Mouse (Mus musculus) limb, embryonic 12.5 days (tissue): ENCODE data around the gene D630003M21Rik. TPM values are rescaled to one million over a fixed set of nuclear protein-coding genes. Genes with fewer than 3 reads are reported as not detected.
A peak's percentile ranks its signal among the peaks of the same experiment; 100 is the strongest.

Experiments used
- ATAC-seq: fragments of 200-750 bp; cut with Nextera tagmentation; 2 replicates; pipeline ENCODE4 v1.8.0; 2017; ENCODE audit warnings: low read depth, moderate TSS enrichment; ENCODE audit not compliant: insufficient number of reproducible peaks, insufficient read depth, low FRiP score, low TSS enrichment
- H3K27ac ChIP-seq: fragments of 300-500 bp; sonication (generic); 2 replicates; pipeline ENCODE4 v1.5.1; 2016; ENCODE audit warnings: mild to moderate bottlenecking, moderate library complexity
- H3K27me3 ChIP-seq: fragments of 300-500 bp; sonication (generic); 2 replicates; pipeline ENCODE4 v1.6.1; 2016; ENCODE audit warnings: mild to moderate bottlenecking, moderate library complexity
- H3K36me3 ChIP-seq: fragments of 300-500 bp; sonication (generic); 2 replicates; pipeline ENCODE4 v1.6.1; 2016; ENCODE audit warnings: mild to moderate bottlenecking, moderate library complexity
- H3K4me1 ChIP-seq: fragments of 300-500 bp; sonication (generic); replicated peaks from 2 replicates; pipeline ENCODE4 v1.6.1; 2016
- H3K4me2 ChIP-seq: fragments of 300-500 bp; sonication (generic); 2 replicates; pipeline ENCODE4 v1.6.1; 2016; ENCODE audit warnings: mild to moderate bottlenecking, moderate library complexity
- H3K4me3 ChIP-seq: fragments of 300-500 bp; sonication (generic); replicated peaks from 2 replicates; pipeline ENCODE4 v1.5.1; 2016; ENCODE audit warnings: mild to moderate bottlenecking
- H3K9ac ChIP-seq: fragments of 300-500 bp; sonication (generic); replicated peaks from 2 replicates; pipeline ENCODE4 v1.6.1; 2016; ENCODE audit warnings: mild to moderate bottlenecking, moderate library complexity
- H3K9me3 ChIP-seq: fragments of 300-500 bp; sonication (generic); 2 replicates; pipeline ENCODE4 v1.6.1; 2016; ENCODE audit warnings: mild to moderate bottlenecking, moderate library complexity
- WGBS: fragments of 180-500 bp; shearing (Covaris S2); methylation state at CpG from one replicate; pipeline ENCODE4 v1.1.7; 2016; 5-methylcytosine and 5-hydroxymethylcytosine counted together
- microRNA-seq: library from miRNA; unstranded; fragments of <30 nt; microRNA quantifications from one replicate; pipeline ENCODE4, GENCODE M21; 2017
- polyA plus RNA-seq: library from polyadenylated mRNA; unstranded; fragments of >200 nt; fragmentation: Nextera tagmentation; extraction: Ambion mirVana; gene quantifications from 2 replicates; pipeline ENCODE4 v1.2.1, GENCODE M21; 2016

Gene D630003M21Rik
- polyA plus RNA-seq, 1 experiment from 2014 or later, result 10.2 TPM

- WGBS, result 91% methylated on average over 7 of the region's 7 CpGs
- Histone ChIP-seq H3K4me3 (no peak overlapping the region), H3K36me3 (no peaks in the 10 kb centered on the region), H3K9ac (no peak overlapping the region), H3K27me3 (peaks cover 38% of the 10 kb centered on the region), H3K9me3 (no peaks in the 10 kb centered on the region), H3K4me1 (peaks cover 26% of the 10 kb centered on the region), H3K4me2 (no peak overlapping the region), H3K27ac (no peak overlapping the region)
- no peak for ATAC-seq
These were observed 87.2 kb downstream of the D630003M21Rik start for GRCm38 (mm10) chr2:158141690-158142440.

GRCm38 (mm10) chr2:158141271-158141670, 87.8 kb downstream of the D630003M21Rik start:
- Histone ChIP-seq H3K4me1 (peaks cover 24% of the 10 kb centered on the region), H3K27ac (no peak overlapping the region), H3K36me3 (no peaks in the 10 kb centered on the region), H3K27me3 (peaks cover 33% of the 10 kb centered on the region), H3K9me3 (no peaks in the 10 kb centered on the region), H3K4me3 (no peak overlapping the region), H3K4me2 (no peak overlapping the region), H3K9ac (no peak overlapping the region)
- 91% methylated on average over 7 of the region's 7 CpGs for WGBS
- ATAC-seq, result no peak

- WGBS, result 78% methylated on average over 5 of the region's 5 CpGs
These were observed 88.4 kb downstream of the D630003M21Rik start for GRCm38 (mm10) chr2:158140664-158141063.

GRCm38 (mm10) chr2:158139628-158140027, 89.4 kb downstream of the D630003M21Rik start:
- 45% methylated on average over 7 of the region's 7 CpGs for WGBS
- no peak for ATAC-seq
- Histone ChIP-seq H3K4me1 (peaks cover 20% of the 10 kb centered on the region), H3K27me3 (peaks cover 16% of the 10 kb centered on the region), H3K9me3 (no peaks in the 10 kb centered on the region), H3K36me3 (no peaks in the 10 kb centered on the region), H3K27ac (no peak overlapping the region), H3K4me2 (no peak overlapping the region), H3K4me3 (no peak overlapping the region), H3K9ac (0 out of 2 replicates have a peak overlapping the region, but pooled peaks have one; percentile 12)

More at GRCm38 (mm10) chr2:158140664-158141063, 88.4 kb downstream of the D630003M21Rik start:
- no peak overlapping the region for H3K27ac ChIP-seq
- no peaks in the 10 kb centered on the region for H3K9me3 ChIP-seq
- peaks cover 27% of the 10 kb centered on the region for H3K27me3 ChIP-seq
- no peaks in the 10 kb centered on the region for H3K36me3 ChIP-seq
- no peak for ATAC-seq
- H3K4me3 ChIP-seq, result no peak overlapping the region
- no peak overlapping the region for H3K9ac ChIP-seq
- peaks cover 20% of the 10 kb centered on the region for H3K4me1 ChIP-seq
- H3K4me2 ChIP-seq, result no peak overlapping the region

GRCm38 (mm10) chr2:158138778-158139177, 90.2 kb downstream of the D630003M21Rik start:
- peaks cover 16% of the 10 kb centered on the region for H3K4me1 ChIP-seq
- no peak for ATAC-seq

GRCm38 (mm10) chr2:158137771-158138170, 91.3 kb downstream of the D630003M21Rik start:
- no peak for ATAC-seq
- H3K4me2 ChIP-seq, result no peak overlapping the region
- no peaks in the 10 kb centered on the region for H3K36me3 ChIP-seq
- no peak overlapping the region for H3K4me3 ChIP-seq
- no peak overlapping the region for H3K27ac ChIP-seq
- WGBS, result 89% methylated on average over 12 of the region's 12 CpGs
- H3K9ac ChIP-seq, result no peak overlapping the region
- no peaks in the 10 kb centered on the region for H3K9me3 ChIP-seq
- H3K4me1 ChIP-seq, result peaks cover 8% of the 10 kb centered on the region
- peaks cover 6% of the 10 kb centered on the region; the same call in 1 of the 2 replicates for H3K27me3 ChIP-seq

More at GRCm38 (mm10) chr2:158138778-158139177, 90.2 kb downstream of the D630003M21Rik start:
- Histone ChIP-seq H3K36me3 (no peaks in the 10 kb centered on the region), H3K27ac (no peak overlapping the region), H3K4me2 (no peak overlapping the region), H3K27me3 (peaks cover 10% of the 10 kb centered on the region; the same call in 1 of the 2 replicates), H3K9ac (no peak overlapping the region), H3K4me3 (no peak overlapping the region), H3K9me3 (no peaks in the 10 kb centered on the region)
- WGBS, result 87% methylated on average over 9 of the region's 9 CpGs

- H3K9ac ChIP-seq, result no peak overlapping the region
These were observed 92.8 kb downstream of the D630003M21Rik start for GRCm38 (mm10) chr2:158136205-158136604.

GRCm38 (mm10) chr2:158133050-158133449, 96.0 kb downstream of the D630003M21Rik start:
- WGBS, result 59% methylated on average over 6 of the region's 6 CpGs
- Histone ChIP-seq H3K36me3 (no peaks in the 10 kb centered on the region), H3K27me3 (no peaks in the 10 kb centered on the region)

More at GRCm38 (mm10) chr2:158136205-158136604, 92.8 kb downstream of the D630003M21Rik start:
- no peaks in the 10 kb centered on the region for H3K36me3 ChIP-seq
- no peak for ATAC-seq
- no peak overlapping the region for H3K4me3 ChIP-seq
- no peak overlapping the region for H3K4me2 ChIP-seq
- H3K27ac ChIP-seq, result no peak overlapping the region
- no peaks in the 10 kb centered on the region for H3K27me3 ChIP-seq
- H3K9me3 ChIP-seq, result no peaks in the 10 kb centered on the region
- H3K4me1 ChIP-seq, result peaks cover 8% of the 10 kb centered on the region; the same call in 1 of the 2 replicates
- WGBS, result 46% methylated on average over 7 of the region's 7 CpGs

More at GRCm38 (mm10) chr2:158133050-158133449, 96.0 kb downstream of the D630003M21Rik start:
- no peak for ATAC-seq
- Histone ChIP-seq H3K9ac (no peak overlapping the region), H3K4me2 (no peak overlapping the region), H3K4me1 (peaks cover 21% of the 10 kb centered on the region), H3K4me3 (no peak overlapping the region), H3K27ac (no peak overlapping the region), H3K9me3 (no peaks in the 10 kb centered on the region)

Small RNA genes lying within 50 kb of the gene (microRNA-seq; reads per million reads assigned to microRNA genes)
- not detected for gene Mir7685

Other genes starting within 250 kb of the D630003M21Rik start
- 28.1 and 35.3 TPM in 2 replicates for gene Tti1, start 200.8 kb downstream of the D630003M21Rik start, polyA plus RNA-seq
- gene Rprd1b, start 200.7 kb downstream of the D630003M21Rik start, polyA plus RNA-seq, result 55.2 and 57.1 TPM in 2 replicates
- gene Tgm2, start 82.8 kb downstream of the D630003M21Rik start, polyA plus RNA-seq, result 2.6 and 3.4 TPM in 2 replicates
- gene Bpi, start 28.9 kb upstream of the D630003M21Rik start, polyA plus RNA-seq, result not detected in 2 replicates
- gene Lbp, start 77.3 kb upstream of the D630003M21Rik start, polyA plus RNA-seq, result 3.1 and 4.2 TPM in 2 replicates
- 6.3 and 7.7 TPM in 2 replicates for gene Snhg11, start 146.4 kb upstream of the D630003M21Rik start, polyA plus RNA-seq
- 17.3 and 19.7 TPM in 2 replicates for gene Ralgapb, start 180.6 kb upstream of the D630003M21Rik start, polyA plus RNA-seq